Mouse (Mus musculus): ENCODE data around the gene Gprin1.

DNA sequence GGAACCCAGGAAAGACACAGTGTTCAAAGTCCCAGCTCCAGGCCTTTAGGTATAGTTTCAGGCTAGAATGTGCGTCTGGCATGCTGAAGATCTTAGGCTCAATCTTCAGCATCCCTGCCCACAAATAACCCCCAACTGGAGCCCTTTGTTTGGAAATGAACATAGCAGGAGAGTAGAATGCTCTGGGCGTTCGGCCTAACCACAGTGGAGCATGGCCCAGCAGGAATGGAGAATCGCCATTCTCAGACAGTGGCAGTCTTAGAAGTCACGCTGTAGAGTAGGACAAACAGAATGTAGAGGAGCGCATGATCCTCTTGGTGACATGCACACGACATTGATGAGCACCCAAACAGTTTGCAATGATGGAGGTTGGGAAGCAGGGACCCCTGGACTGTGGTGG lies 11.2 kb upstream of the Gprin1 start:
- no peak for TF ChIP-seq POLR2A (IDR thresholded peaks at IDR 0.05; ENCODE audit: insufficient read length, low read depth)
- TF ChIP-seq POLR2AphosphoS2 (IDR thresholded peaks at IDR 0.05; ENCODE audit: insufficient read length, low read depth), result no peak
- TF ChIP-seq MYOG (IDR thresholded peaks at IDR 0.05; ENCODE audit: control insufficient read depth in 1 of 3, insufficient read depth in 1 of 3, insufficient read length in 2 of 3, low read depth in 2 of 3), result no peak
- no peak for TF ChIP-seq TCF3 (IDR thresholded peaks at IDR 0.05; ENCODE audit: insufficient read length, low read depth)
- TF ChIP-seq USF1 (IDR thresholded peaks at IDR 0.05; ENCODE audit: low read depth), result no peak
- TF ChIP-seq CEBPB (IDR thresholded peaks at IDR 0.05; ENCODE audit: insufficient read depth, poor library complexity, severe bottlenecking), result no peak
- TF ChIP-seq MAX (IDR thresholded peaks at IDR 0.05; ENCODE audit: low read depth), result no peak
- TF ChIP-seq MYOD1 (IDR thresholded peaks at IDR 0.05; ENCODE audit: control insufficient read depth in 1 of 3, insufficient read length in 2 of 3, low read depth in 2 of 3), result no peak
- no peak for TF ChIP-seq TCF12 (IDR thresholded peaks at IDR 0.05; ENCODE audit: insufficient read depth, poor library complexity, severe bottlenecking)

All from myocyte (in vitro differentiated cells).